Comparison of ENCODE assay signal across 20 mouse cellular contexts in the genomic region with DNA sequence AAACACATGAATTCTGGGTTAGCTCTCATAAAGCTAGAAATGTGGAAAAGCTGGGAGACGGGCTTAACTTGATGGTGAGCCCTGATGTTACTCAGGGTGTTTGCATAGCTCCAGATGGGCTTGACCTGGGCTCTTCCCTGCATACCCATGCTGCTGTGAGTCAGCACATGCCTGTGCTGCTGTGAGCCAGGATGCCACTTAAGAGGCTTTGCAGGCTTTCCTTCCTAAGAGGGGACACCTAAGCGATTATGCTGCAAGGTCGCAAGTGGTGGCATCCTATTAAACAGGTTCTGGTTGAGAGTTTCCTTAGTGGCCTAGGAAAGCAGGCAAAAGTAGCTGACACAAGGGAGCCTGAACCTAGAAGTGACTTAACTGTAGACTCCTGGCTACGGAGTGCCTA.
"Had no signal": no experiment of that assay in that cellular context is flagged by ENCODE, and none has a peak within 500 bp of the region (broad histone marks: within the 10 kb centered on the region; RNA-seq: fewer than 3 reads in every experiment).

No protein-coding gene starts in this region.

- ATAC-seq: midbrain, embryonic 13.5 days; midbrain, embryonic 16.5 days had no signal

- DNase-seq: kidney, adult 11 months; kidney, adult 9 months; kidney, postnatal 25 days; layer of hippocampus, postnatal 36 days; liver, embryonic 13.5 days; lung, embryonic 14.5 days; lung, postnatal 10 days; lung, postnatal 36 days; thymus, adult 18-20 months; thymus, postnatal 14 days; thymus, postnatal 4 days had no signal

- H3K4me2 ChIP-seq: liver, embryonic 13.5 days; lung, embryonic 14.5 days; midbrain, embryonic 13.5 days; neural tube, embryonic 13.5 days had no signal

- H3K4me3 ChIP-seq: layer of hippocampus, adult 2 months; left cerebral cortex, adult 2 months; liver, embryonic 13.5 days; megakaryocyte, embryonic 14.5 days; midbrain, embryonic 10.5 days; midbrain, embryonic 13.5 days; myocyte; neural tube, embryonic 13.5 days had no signal

- H3K9me3 ChIP-seq: liver, embryonic 13.5 days; megakaryocyte, embryonic 14.5 days; midbrain, embryonic 10.5 days; midbrain, embryonic 13.5 days; neural tube, embryonic 13.5 days had no signal

- H3K27ac ChIP-seq: kidney, postnatal 0 days; layer of hippocampus, adult 2 months; left cerebral cortex, adult 2 months; liver, embryonic 13.5 days; midbrain, embryonic 10.5 days; midbrain, embryonic 13.5 days; neural tube, embryonic 13.5 days had no signal

- H3K9ac ChIP-seq: liver, embryonic 13.5 days; lung, embryonic 14.5 days; midbrain, embryonic 13.5 days; neural tube, embryonic 13.5 days had no signal

- H3K27me3 ChIP-seq: liver, embryonic 13.5 days; megakaryocyte, embryonic 14.5 days; midbrain, embryonic 13.5 days; neural tube, embryonic 13.5 days had no signal
